Mouse (Mus musculus): ENCODE results near the gene Abr.

Gene Abr

GRCm38 (mm10) chr11:76569436-76569835 is 52.7 kb downstream of the Abr start:
- no peak for DNase-seq (ENCODE audit: low read depth, low spot score)

GRCm38 (mm10) chr11:76566081-76566480 is 56.0 kb downstream of the Abr start:
- DNase-seq (ENCODE audit: low read depth, low spot score) = no peak

GRCm38 (mm10) chr11:76562584-76562983 is 59.5 kb downstream of the Abr start:
- DNase-seq (ENCODE audit: low read depth, low spot score) = no peak

- no peak for DNase-seq (ENCODE audit: low read depth, low spot score)
Measured at GRCm38 (mm10) chr11:76562165-76562564, 59.9 kb downstream of the Abr start.

GRCm38 (mm10) chr11:76557837-76558236 is 64.3 kb downstream of the Abr start:
- DNase-seq (ENCODE audit: low read depth, low spot score) = no peak

GRCm38 (mm10) chr11:76548153-76548721 is 73.9 kb downstream of the Abr start:
- no peak for DNase-seq (ENCODE audit: low read depth, low spot score)

GRCm38 (mm10) chr11:76547420-76547819 is 74.7 kb downstream of the Abr start:
- DNase-seq (ENCODE audit: low read depth, low spot score) = no peak

- no peak for DNase-seq (ENCODE audit: low read depth, low spot score)
Measured at GRCm38 (mm10) chr11:76546431-76546830, 75.7 kb downstream of the Abr start.

GRCm38 (mm10) chr11:76543300-76543699 is 78.8 kb downstream of the Abr start:
- DNase-seq (ENCODE audit: low read depth, low spot score) = no peak

- peak; percentile 42 for DNase-seq (ENCODE audit: low read depth, low spot score)
Measured at GRCm38 (mm10) chr11:76540973-76541372, 81.1 kb downstream of the Abr start.

- DNase-seq (ENCODE audit: low read depth, low spot score) = no peak
Measured at GRCm38 (mm10) chr11:76537401-76537800, 84.7 kb downstream of the Abr start.

- DNase-seq (ENCODE audit: low read depth, low spot score) = no peak
Measured at GRCm38 (mm10) chr11:76536576-76537354, 85.3 kb downstream of the Abr start.

GRCm38 (mm10) chr11:76532001-76532400 is 90.1 kb downstream of the Abr start:
- DNase-seq (ENCODE audit: low read depth, low spot score) = no peak

GRCm38 (mm10) chr11:76530966-76531678 is 91.0 kb downstream of the Abr start:
- no peak for DNase-seq (ENCODE audit: low read depth, low spot score)

GRCm38 (mm10) chr11:76530168-76530935 is 91.8 kb downstream of the Abr start:
- no peak for DNase-seq (ENCODE audit: low read depth, low spot score)

GRCm38 (mm10) chr11:76529352-76530141 is 92.6 kb downstream of the Abr start:
- DNase-seq (ENCODE audit: low read depth, low spot score) = no peak

GRCm38 (mm10) chr11:76525646-76526351 is 96.3 kb downstream of the Abr start:
- no peak for DNase-seq (ENCODE audit: low read depth, low spot score)

- DNase-seq (ENCODE audit: low read depth, low spot score) = peak; percentile 60
Measured at GRCm38 (mm10) chr11:76524947-76525346, 97.2 kb downstream of the Abr start.

GRCm38 (mm10) chr11:76523356-76523755 is 98.8 kb downstream of the Abr start:
- no peak for DNase-seq (ENCODE audit: low read depth, low spot score)

- no peak for DNase-seq (ENCODE audit: low read depth, low spot score)
Measured at GRCm38 (mm10) chr11:76520889-76521288, 101.2 kb downstream of the Abr start.

All from CD4-positive helper T cell, adult 2 months (primary cell).